Mouse (Mus musculus) embryonic facial prominence, embryonic 10.5 days (tissue): Measurements from ENCODE around the gene Zfp27. TPM values are rescaled to one million over a fixed set of nuclear protein-coding genes. Genes with fewer than 3 reads are reported as not detected.
"Not testable (repeated sequence)": the region's sequence is repeated elsewhere in the genome, so short reads cannot be mapped to it uniquely, and the experiment has no call there.

ENCODE experiments used
- DNase-seq: peaks from one replicate; pipeline ENCODE4 v3.0.0-alpha.2; 2017; ENCODE audit warnings: low spot score
- H3K27ac ChIP-seq: fragments of 300-500 bp; sonication (generic); replicated peaks from 2 replicates; pipeline ENCODE4 v1.5.1; 2016; ENCODE audit warnings: mild to moderate bottlenecking
- H3K27me3 ChIP-seq: fragments of 300-500 bp; sonication (generic); replicated peaks from 2 replicates; pipeline ENCODE4 v1.6.1; 2016; ENCODE audit warnings: low read depth, mild to moderate bottlenecking; ENCODE audit not compliant: poor library complexity, severe bottlenecking
- H3K36me3 ChIP-seq: fragments of 300-500 bp; sonication (generic); replicated peaks from 2 replicates; pipeline ENCODE4 v1.6.1; 2016; ENCODE audit warnings: mild to moderate bottlenecking, moderate library complexity
- H3K4me1 ChIP-seq: fragments of 300-500 bp; sonication (generic); 2 replicates; pipeline ENCODE4 v1.6.1; 2016
- H3K4me3 ChIP-seq: fragments of 300-500 bp; sonication (generic); 2 replicates; pipeline ENCODE4 v1.5.1; 2016; ENCODE audit warnings: mild to moderate bottlenecking, moderate library complexity
- H3K9me3 ChIP-seq: fragments of 300-500 bp; sonication (generic); 2 replicates; pipeline ENCODE4 v1.6.1; 2016; ENCODE audit warnings: mild to moderate bottlenecking
- WGBS: fragments of 180-500 bp; shearing (Covaris S2); methylation state at CpG from one replicate; pipeline ENCODE4 v1.1.7; 2016; 5-methylcytosine and 5-hydroxymethylcytosine counted together
- polyA plus RNA-seq: library from polyadenylated mRNA; unstranded; fragments of >200 nt; fragmentation: Nextera tagmentation; extraction: Ambion mirVana; gene quantifications from 2 replicates; pipeline ENCODE4 v1.2.1, GENCODE M21; 2016

Gene Zfp27
- polyA plus RNA-seq, 1 experiment from 2014 or later = 10.0 TPM

- H3K27ac ChIP-seq = no peak overlapping the region
- DNase-seq = no peak
- 51% methylated on average over 6 of the region's 6 CpGs for WGBS
- no peak overlapping the region for H3K4me3 ChIP-seq
- peaks cover 51% of the 10 kb centered on the region for H3K36me3 ChIP-seq
- H3K4me1 ChIP-seq = peaks cover 5% of the 10 kb centered on the region
- H3K27me3 ChIP-seq = no peaks in the 10 kb centered on the region
- H3K9me3 ChIP-seq = peaks cover 13% of the 10 kb centered on the region; the same call in 1 of the 2 replicates
Measured at GRCm38 (mm10) chr7:29917371-29918061, 11.1 kb upstream of the Zfp27 start.

- 94% methylated on average over 13 of the region's 13 CpGs for WGBS
- H3K36me3 ChIP-seq = peaks cover 69% of the 10 kb centered on the region
- DNase-seq = no peak
- no peak overlapping the region for H3K27ac ChIP-seq
- H3K27me3 ChIP-seq = no peaks in the 10 kb centered on the region
- peaks cover 13% of the 10 kb centered on the region; the same call in 1 of the 2 replicates for H3K9me3 ChIP-seq
- peaks cover 16% of the 10 kb centered on the region for H3K4me1 ChIP-seq
- no peak overlapping the region for H3K4me3 ChIP-seq
Measured at GRCm38 (mm10) chr7:29912172-29912571, 5.8 kb upstream of the Zfp27 start.

DNA sequence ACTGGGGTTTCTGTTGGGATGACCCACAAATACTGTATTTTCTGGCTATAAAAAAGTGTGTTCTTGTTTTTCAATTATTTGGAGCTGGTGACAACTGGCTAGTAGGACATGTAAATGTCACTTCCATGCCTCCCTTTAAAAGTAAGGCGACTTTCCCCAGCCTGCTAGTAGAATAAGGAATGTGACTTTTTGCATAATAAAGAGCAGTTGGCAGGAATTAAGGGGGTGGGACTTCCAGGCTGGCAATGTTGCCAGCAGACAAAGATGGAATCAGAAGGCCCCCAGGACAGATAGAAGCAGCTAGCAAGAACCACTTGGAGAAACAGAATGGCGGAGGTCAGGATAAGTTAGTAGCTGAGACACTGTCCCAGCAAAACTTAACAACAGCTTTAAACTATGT is 3.9 kb upstream of the Zfp27 start:
- no peak overlapping the region; the same call in 1 of the 2 replicates for H3K4me3 ChIP-seq
- H3K36me3 ChIP-seq = peaks cover 50% of the 10 kb centered on the region
- H3K4me1 ChIP-seq = peaks cover 21% of the 10 kb centered on the region
- no peak overlapping the region for H3K27ac ChIP-seq
- DNase-seq = no peak
- H3K27me3 ChIP-seq = no peaks in the 10 kb centered on the region
- H3K9me3 ChIP-seq = peaks cover 6% of the 10 kb centered on the region; the same call in 1 of the 2 replicates
- WGBS = 63% methylated on average over 2 of the region's 2 CpGs

- peak within 1 kb of the TSS; percentile 92 for H3K27ac ChIP-seq
- no peaks in the 10 kb centered on the region for H3K27me3 ChIP-seq
- H3K4me1 ChIP-seq = peaks cover 21% of the 10 kb centered on the region
- H3K9me3 ChIP-seq = no peaks in the 10 kb centered on the region
- peaks cover 37% of the 10 kb centered on the region for H3K36me3 ChIP-seq
- H3K4me3 ChIP-seq = peak within 1 kb of the TSS; percentile 76
- peak; percentile 90 for DNase-seq
- 1% methylated on average over 33 of the region's 33 CpGs for WGBS
Measured at GRCm38 (mm10) chr7:29908130-29908950, 2.0 kb upstream of the Zfp27 start, which contains the start of gene Zfp383. TSS of gene Zfp383 (plus strand) at chr7:29908223.

GRCm38 (mm10) chr7:29907206-29907605 is 834 bp upstream of the Zfp27 start:
- H3K9me3 ChIP-seq = no peaks in the 10 kb centered on the region
- no peak for DNase-seq
- H3K4me1 ChIP-seq = peaks cover 21% of the 10 kb centered on the region
- peak overlapping the region; percentile 68; the same call in 1 of the 2 replicates for H3K4me3 ChIP-seq
- H3K36me3 ChIP-seq = peaks cover 37% of the 10 kb centered on the region
- H3K27ac ChIP-seq = peak overlapping the region; percentile 92
- no peaks in the 10 kb centered on the region for H3K27me3 ChIP-seq
- 88% methylated on average over 5 of the region's 5 CpGs for WGBS

GRCm38 (mm10) chr7:29906682-29907058 is 298 bp upstream of the Zfp27 start:
- no peak for DNase-seq
- H3K36me3 ChIP-seq = peaks cover 36% of the 10 kb centered on the region
- peak overlapping the region; percentile 68 for H3K4me3 ChIP-seq
- H3K27ac ChIP-seq = peak overlapping the region; percentile 92
- H3K27me3 ChIP-seq = no peaks in the 10 kb centered on the region
- H3K4me1 ChIP-seq = peaks cover 21% of the 10 kb centered on the region
- 28% methylated on average over 8 of the region's 8 CpGs for WGBS
- H3K9me3 ChIP-seq = no peaks in the 10 kb centered on the region

DNA sequence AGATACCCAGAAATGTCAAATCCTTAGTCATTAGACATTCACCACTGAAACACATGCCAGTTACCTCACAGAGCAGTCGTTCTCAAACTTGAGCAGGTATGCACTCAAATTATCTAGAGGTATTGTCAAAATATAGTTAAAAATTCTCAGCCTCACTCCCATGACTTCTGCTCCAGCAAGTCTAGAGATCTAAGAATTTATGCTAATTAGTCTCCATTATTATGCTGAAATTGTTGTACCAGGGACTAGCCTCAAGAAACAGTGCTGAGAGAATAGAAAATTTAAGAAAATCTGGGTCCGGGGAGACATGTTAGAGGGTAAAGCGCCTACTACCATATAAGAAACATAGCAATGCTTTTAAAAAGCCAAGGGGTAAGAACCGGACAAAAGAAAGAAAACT is 2.3 kb downstream of the Zfp27 start:
- Histone ChIP-seq H3K4me1 (peaks cover 8% of the 10 kb centered on the region), H3K9me3 (no peaks in the 10 kb centered on the region), H3K4me3 (no peak overlapping the region), H3K27ac (no peak overlapping the region), H3K27me3 (no peaks in the 10 kb centered on the region), H3K36me3 (peaks cover 45% of the 10 kb centered on the region)
- DNase-seq = no peak
- WGBS = 91% methylated on average over 4 of the region's 4 CpGs

- no peak for DNase-seq
- no peak overlapping the region for H3K27ac ChIP-seq
- no peaks in the 10 kb centered on the region for H3K4me1 ChIP-seq
- H3K4me3 ChIP-seq = no peak overlapping the region
- WGBS = 86% methylated on average over 4 of the region's 4 CpGs
- H3K27me3 ChIP-seq = no peaks in the 10 kb centered on the region
- peaks cover 95% of the 10 kb centered on the region for H3K36me3 ChIP-seq
- H3K9me3 ChIP-seq = peaks cover 32% of the 10 kb centered on the region
Measured at GRCm38 (mm10) chr7:29898351-29898750, 8.0 kb downstream of the Zfp27 start.

DNA sequence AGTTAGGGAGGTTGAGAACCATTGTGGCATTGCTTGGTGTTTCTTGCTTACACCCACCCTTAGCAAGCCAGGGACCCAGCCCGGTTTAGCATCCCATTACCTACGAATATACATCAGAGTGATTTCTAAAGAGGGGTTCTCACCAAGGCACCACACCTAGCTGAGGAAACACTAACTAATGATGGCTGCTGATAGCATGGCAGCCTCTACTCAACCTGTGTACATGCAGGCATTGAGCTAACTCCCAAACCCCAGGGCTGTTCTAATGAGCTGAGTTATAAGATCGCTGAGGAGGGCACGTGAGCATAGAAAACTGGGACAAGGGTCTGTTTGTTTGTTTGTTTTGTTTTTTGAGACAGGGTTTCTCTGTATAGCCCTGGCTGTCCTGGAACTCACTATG is 13.6 kb downstream of the Zfp27 start:
- Histone ChIP-seq H3K9me3 (peaks cover 60% of the 10 kb centered on the region), H3K4me3 (no peak overlapping the region), H3K27ac (no peak overlapping the region), H3K4me1 (no peaks in the 10 kb centered on the region), H3K36me3 (peaks cover 81% of the 10 kb centered on the region), H3K27me3 (no peaks in the 10 kb centered on the region)
- WGBS = 92% methylated on average over 4 of the region's 4 CpGs
- DNase-seq = no peak

DNA sequence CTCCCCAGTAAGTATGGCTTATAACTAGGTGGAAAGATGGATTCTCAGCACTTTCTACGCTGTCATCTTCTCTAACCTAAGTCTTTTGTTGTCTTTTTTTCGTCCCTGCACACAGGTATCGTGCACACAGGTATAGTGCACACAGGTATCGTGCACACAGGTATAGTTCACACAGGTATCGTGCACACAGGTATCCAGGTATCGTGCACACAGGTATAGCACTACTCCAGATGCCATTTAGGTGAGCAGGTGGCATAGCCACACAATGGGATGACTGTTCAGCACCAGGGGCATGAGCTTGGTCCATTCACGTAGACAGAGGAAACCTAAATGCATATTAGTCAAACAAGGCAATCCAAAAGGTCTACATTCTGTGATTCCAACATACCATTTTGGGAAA is 15.9 kb downstream of the Zfp27 start:
- no peak overlapping the region for H3K27ac ChIP-seq
- WGBS = 95% methylated on average over 7 of the region's 7 CpGs
- H3K27me3 ChIP-seq = no peaks in the 10 kb centered on the region
- DNase-seq = no peak
- H3K36me3 ChIP-seq = peaks cover 59% of the 10 kb centered on the region
- H3K9me3 ChIP-seq = peaks cover 72% of the 10 kb centered on the region
- H3K4me3 ChIP-seq = no peak overlapping the region
- H3K4me1 ChIP-seq = no peaks in the 10 kb centered on the region

- WGBS = 93% methylated on average over 7 of the region's 7 CpGs
- Histone ChIP-seq H3K4me1 (no peaks in the 10 kb centered on the region; the same call in 1 of the 2 replicates), H3K27ac (no peak overlapping the region), H3K36me3 (peaks cover 25% of the 10 kb centered on the region), H3K9me3 (peaks cover 42% of the 10 kb centered on the region), H3K4me3 (no peak overlapping the region), H3K27me3 (no peaks in the 10 kb centered on the region)
- no peak for DNase-seq
Measured at GRCm38 (mm10) chr7:29880916-29881315, 25.5 kb downstream of the Zfp27 start.

DNA sequence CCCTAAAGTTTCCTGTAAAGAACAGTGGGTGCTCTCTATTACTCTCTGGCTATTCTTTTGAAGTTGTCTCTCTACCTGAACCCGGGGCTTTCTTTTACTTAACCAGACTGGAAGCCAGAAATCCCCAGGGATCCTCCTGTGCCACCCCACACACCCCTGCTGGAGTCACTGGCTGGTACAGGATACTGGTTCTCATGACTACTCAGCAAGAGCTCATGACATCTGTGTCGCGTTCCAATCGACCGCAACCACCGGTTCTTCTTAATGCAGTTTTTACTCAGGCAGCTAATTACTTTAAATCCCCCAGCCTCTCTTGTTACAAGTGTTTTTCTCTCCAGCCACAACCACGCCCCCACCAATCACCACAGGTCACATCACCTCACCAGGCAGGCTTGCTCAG is 26.3 kb downstream of the Zfp27 start:
- no peak overlapping the region for H3K27ac ChIP-seq
- 54% methylated on average over 7 of the region's 7 CpGs for WGBS
- no peaks in the 10 kb centered on the region; the same call in 1 of the 2 replicates for H3K4me1 ChIP-seq
- peaks cover 33% of the 10 kb centered on the region for H3K36me3 ChIP-seq
- H3K4me3 ChIP-seq = no peak overlapping the region
- DNase-seq = peak; percentile 28
- H3K27me3 ChIP-seq = no peaks in the 10 kb centered on the region
- H3K9me3 ChIP-seq = peaks cover 43% of the 10 kb centered on the region

GRCm38 (mm10) chr7:29877561-29877960 is 28.8 kb downstream of the Zfp27 start:
- WGBS = 94% methylated on average over 9 of the region's 9 CpGs
- not testable (repeated sequence) for DNase-seq, H3K4me3 ChIP-seq, H3K27ac ChIP-seq, H3K27me3 ChIP-seq, H3K4me1 ChIP-seq
- Histone ChIP-seq H3K36me3 (peaks cover 45% of the 10 kb centered on the region), H3K9me3 (peaks cover 39% of the 10 kb centered on the region)
